Mouse (Mus musculus) thymus, postnatal 14 days (tissue): ENCODE measurements around the gene Ptgis.

ENCODE experiments used
- DNase-seq: peaks from one replicate; pipeline ENCODE4 v3.0.0; 2021

Gene Ptgis

DNA sequence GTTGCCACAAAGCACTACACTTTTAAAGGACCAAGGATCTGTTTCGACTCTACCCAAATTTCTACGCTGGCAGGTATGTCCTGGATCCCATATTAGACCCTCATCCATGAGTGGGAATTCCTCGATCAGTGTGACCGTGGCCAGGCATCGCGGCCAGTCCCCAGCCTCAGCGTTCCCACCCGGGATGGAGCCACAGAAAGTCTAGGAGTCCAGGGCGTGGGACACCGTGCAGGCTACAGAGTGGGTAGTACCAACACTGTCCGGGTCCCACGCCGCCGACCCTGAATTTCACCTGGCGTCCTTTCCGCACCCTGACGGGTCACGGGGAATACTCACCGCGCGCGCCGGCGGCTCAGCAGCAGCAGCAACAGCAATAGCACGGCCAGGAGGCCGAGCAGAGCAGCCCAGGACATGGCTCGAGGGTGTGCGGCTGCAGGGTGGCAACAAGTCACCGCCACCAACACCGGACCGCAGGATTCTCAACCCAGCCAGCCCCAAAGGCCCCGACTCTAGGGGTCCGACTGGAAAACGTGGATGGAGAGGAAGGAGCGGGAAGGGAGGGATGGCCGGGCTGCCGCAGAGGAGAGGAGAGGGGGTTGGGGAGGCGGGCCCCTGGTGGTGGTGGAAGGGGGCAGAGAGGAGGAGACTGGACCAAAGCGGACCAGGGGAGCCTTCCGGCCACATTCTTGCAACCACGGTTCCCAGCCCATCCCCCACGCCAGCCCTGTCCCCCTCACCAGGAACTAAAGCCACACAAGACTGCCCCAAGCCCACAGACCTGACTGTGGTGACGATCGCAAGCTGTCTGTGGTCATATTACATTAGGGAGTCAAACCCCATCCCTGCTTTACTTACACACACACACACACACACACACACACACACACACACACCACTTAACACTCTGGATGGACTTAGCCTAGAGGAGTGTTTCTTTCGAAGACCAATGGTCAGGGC lies at the start of gene Ptgis:
Ptgis (minus strand) TSS at position 597 of the 957 bp plus-strand sequence.
- no peak for DNase-seq

GRCm38 (mm10) chr2:167281461-167281860 lies 41.1 kb upstream of the Ptgis start:
- DNase-seq, result peak; percentile 2

- DNase-seq, result no peak
Observed at GRCm38 (mm10) chr2:167280986-167281310, 40.5 kb upstream of the Ptgis start.

DNA sequence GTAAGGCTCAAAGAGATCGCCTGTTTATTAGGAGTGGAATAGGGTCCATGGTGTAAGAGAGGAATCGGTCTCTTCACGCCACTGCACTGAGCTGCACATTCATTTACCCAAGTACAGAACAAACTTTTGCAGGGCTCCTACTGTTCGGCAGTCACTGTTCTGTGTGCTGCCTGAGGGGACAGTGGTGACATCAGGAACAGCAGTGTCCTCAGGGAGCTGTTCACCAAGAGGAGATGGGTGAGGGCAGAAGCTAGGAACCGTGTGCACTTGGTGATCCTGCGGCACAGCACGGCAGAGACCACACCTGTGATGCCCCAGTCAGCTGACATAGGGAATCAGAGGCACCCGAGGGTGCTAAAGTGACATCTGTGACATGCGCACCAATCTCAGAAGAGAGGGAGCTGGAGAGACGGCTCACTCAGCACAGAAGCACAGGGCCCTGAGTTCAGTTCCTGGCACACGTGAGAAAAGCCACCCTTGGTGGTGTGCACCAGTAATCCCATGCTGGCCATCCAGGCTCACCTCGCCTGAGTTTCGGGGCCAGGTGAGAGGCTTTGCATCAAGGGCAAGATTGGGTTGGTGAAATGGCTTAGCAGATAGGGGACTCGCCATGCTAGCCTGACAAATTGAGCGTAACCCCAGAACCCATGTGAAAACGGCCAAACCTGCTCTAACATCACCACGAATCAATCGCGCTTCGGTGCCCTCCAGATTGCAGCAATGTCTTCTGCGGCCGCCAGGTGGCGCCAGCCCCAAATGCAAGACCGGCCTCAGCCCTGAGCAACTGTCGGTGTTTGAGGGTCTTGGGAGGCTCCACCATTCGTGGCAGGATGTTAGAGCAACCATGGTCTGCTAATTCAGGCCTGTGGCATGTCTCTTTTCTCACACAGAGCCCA lies 39.9 kb upstream of the Ptgis start:
- DNase-seq, result peak; percentile 79

DNA sequence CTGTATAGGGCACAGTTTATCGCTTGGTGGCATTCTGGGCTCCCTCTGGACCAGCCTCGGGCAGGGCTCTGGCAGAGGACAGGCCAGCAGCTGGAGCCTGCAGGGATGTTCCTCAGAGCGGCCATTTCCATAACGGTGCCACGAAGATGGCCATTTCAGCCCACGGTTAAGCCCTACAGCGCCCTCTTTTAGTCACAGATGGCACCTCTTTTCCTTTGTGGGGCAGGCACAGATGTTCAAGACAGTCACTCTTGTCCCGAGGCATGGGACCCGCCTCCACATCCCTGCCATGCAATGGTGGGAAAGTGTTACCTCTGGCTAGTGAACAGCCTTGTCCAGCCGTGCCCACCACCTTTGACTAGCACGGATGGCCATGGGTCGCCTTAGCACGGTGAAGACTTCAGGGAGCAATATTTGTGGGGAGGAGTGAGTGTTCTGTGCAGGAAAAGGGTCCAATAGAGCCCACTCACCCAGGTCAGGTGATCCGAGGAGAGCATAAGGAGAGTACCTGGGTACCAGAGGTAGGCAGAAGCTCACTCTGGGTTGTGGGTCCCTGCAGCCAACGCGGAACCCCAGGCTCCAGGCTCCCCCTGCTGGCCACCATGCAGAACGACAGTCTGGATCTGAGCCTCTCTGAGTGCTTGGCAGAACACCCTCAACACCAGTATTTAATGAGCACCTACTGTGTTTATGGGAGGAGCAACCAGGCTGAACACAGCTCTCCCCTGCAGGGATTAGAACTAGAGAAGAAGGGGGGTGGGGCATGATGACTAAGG lies 38.5 kb upstream of the Ptgis start:
- peak; percentile 68 for DNase-seq

- DNase-seq, result peak; percentile 1
Observed at GRCm38 (mm10) chr2:167278011-167278410, 37.6 kb upstream of the Ptgis start.

DNA sequence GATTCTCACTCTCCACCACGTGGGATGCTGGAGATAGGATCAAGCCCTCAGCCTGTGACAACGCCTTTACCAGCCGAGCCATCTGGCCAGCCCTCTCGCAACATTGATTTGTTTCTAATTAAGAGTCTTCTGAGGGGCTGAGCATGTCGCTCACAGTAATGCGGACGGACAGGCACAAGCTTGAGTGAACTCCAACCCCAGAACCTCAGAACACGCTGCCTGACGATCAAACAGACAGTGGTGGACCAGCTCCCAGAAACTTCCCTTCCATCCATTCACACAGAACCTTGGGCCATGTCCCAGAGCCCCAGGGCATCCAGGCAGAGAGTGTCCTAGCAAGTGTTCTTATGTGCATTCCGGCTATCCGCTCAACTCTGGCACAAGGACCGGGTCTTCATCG lies 36.6 kb upstream of the Ptgis start:
- DNase-seq, result peak; percentile 1

DNA sequence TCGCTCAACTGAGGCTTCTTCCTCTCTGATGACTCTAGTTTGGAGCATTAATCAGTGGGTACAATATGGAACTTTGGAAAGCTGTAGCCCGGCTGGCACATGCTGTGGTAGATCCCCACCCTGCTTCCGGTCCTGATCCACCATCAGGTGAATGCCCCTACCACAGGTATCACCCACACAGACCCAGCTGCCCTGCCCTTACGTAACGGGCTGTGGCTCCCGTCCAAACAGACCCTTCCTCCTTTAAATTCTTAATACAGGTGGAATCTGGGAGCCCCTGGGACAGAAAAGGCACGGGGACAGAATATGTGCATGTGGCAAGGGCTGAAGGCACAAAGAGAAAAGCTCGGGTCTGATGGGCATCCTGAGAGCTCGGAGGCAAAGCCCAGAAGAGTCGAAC lies 35.5 kb upstream of the Ptgis start:
- DNase-seq, result peak; percentile 1

DNA sequence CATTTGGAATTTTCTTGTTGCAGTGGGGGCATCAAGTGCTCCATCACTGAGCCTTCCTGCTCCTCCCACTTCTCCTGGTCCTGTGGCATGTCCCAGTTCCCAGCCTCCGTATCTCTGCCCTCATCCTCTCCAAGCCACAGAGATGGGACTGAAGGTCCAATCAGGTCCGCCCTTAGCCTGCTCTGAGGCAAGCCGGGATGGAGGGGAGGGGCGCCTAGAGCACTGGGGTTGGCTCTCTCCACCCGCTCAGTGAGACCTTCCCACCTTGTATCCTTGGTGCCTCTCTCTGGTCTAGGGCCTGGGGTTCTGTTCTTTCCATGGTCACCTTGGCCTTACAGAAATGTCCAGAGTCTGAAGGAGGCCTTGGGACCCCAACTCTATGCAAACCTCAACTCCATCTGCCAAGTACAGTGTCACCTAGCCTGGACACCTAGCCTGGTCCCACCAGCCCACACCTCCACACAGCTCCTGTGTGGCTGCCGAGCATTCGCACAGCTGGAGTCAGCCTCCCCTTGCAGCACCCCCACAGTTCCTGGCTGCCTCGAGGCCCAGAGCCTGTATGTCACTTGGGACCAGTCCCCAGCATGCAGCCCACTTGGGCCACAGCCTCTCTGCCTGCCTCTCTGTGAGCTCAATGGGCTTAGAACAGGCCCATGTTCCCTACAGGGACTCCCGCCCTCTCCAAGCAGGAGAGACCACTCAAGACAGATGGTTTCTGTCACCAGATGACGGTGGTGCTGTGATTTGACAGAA lies 34.5 kb upstream of the Ptgis start:
- DNase-seq, result peak; percentile 1

- DNase-seq, result peak; percentile 2
Observed at GRCm38 (mm10) chr2:167273206-167273740, 32.9 kb upstream of the Ptgis start.

- no peak for DNase-seq
Observed at GRCm38 (mm10) chr2:167272706-167273105, 32.3 kb upstream of the Ptgis start.

GRCm38 (mm10) chr2:167271121-167271521 lies 30.7 kb upstream of the Ptgis start:
- peak; percentile 1 for DNase-seq

DNA sequence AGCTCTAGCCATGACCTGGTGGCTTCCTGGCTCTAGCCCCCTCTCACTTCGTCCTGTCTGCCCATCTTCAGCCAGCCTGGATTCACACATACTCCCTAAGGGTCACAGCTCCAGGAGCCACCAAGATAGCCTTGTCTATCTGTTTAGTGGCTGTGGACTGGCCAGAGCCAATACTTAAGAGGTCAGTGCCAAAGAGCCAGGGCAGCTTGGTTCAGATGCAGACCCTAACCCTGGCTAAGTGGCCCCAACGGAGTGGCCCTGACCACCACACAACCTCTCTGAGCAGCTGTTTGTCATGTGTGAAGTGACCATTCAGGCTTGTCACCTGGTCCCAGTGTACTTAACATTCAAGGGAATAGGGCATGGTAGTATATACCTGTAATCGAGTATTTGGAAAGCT lies 30.1 kb upstream of the Ptgis start:
- DNase-seq, result peak; percentile 0

DNA sequence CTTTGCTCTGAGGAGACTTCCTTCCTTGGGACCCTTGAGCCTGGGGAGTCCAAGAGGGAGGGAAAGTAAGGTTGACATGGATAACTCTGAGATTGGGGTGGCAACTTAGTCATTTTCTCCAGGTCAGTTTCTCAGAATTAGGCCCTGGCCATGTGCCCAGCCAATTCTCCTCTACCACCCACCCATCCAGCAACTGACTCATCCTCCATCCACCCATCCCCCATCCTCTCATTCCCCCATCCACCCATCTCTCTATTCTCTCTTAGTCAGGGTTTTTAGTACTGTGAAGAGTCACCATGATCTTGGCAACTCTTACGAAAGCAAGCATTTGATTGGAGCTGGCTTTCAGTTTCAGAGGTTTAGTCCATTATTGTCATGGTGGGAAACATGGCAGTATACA lies 28.3 kb upstream of the Ptgis start:
- DNase-seq, result no peak

DNA sequence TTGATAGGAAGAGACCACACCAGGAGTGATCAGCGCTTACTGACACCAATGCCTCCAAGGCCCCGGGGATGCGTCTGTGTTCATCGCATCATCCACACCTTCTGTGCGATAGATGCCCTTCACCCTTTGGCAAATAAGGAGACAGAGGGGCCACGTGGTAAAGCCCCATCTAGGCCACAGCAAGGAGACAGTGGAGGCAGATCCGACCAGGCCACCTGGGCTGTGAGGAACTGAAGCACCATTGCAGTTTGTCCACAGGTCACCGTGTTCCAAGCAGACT lies 27.9 kb upstream of the Ptgis start:
- peak; percentile 1 for DNase-seq

DNA sequence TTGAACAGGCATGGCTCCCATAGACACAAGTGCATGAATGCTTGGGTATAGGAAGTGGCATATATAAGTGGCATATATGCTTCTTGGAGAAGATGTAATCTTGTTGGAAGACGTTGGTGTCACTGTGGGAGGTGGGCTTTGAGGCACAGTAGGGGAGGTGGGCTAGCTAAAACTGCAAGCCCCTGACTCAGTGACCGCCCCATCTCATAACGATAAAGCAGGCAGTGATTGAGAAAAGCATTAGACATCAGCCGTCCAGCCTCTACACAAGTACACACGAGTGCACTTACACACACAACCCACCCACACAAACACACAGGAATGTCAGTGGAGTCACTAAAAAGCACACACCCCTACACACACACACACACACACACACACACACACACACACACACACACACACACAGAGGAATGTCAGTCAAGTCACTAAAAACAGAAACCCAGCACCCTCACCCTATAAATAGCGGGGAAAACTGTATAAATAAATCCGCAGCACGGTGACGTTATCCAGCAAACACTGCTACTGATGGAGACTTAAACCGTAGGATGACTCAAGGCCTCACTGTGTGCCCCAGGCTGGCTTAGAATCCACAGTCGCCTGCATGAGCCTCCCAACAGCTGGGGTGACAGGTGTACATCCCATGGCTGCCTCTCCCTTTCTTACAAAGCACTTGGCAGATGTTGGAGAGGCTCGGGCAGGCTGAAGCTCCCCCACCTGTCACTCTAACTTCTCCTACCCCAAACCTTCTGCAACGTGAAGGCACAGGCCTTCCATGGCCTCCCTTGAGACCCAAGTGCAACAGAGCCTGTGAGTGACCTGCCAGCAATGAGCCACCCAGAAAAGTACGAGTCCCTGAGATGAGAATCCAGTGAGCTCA lies 27.4 kb upstream of the Ptgis start:
- peak; percentile 0 for DNase-seq

DNA sequence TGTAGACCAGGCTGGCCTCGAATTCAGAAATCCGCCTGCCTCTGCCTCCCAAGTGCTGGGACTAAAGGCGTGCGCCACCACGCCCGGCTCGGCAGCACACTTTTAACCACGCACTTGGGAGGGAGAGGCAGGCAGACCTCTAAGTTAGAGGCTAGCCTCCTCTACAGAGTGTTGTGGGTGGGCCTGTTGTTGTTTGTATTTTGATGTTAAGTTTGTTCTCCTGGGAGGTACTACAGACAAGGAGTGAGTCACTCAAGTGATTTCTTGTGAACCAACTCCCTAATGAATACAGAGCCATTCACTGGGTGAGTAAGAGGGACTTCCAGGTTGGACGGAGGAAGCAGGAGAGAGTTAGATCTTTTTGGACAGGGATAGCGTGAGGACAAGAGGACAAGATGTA lies 25.8 kb upstream of the Ptgis start:
- DNase-seq, result no peak

DNA sequence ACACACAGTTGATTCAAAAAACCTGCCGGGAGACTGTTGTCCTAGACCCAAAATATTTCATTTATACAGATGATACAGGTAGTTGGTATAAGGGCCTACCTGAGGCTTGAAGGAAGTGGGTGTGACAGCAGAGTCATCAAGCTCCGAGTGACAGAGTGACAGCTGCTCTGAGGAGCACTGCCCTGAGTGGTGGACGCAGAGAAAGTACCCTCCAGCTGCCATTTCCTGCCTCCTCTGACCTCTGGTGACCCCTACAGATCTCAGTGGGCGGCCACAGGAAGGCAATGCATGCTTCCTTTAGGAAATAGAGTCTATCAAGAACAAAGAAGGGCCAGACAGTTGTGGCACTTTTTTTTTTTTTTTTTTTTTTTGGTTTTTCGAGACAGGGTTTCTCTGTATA lies 25.4 kb upstream of the Ptgis start:
- DNase-seq, result peak; percentile 1

GRCm38 (mm10) chr2:167265021-167265420 lies 24.6 kb upstream of the Ptgis start:
- no peak for DNase-seq

- peak; percentile 1 for DNase-seq
Observed at GRCm38 (mm10) chr2:167263931-167264330, 23.5 kb upstream of the Ptgis start.
